Mouse (Mus musculus): ENCODE measurements around the gene Fzr1.
A peak's percentile ranks its signal among the peaks of the same experiment; 100 is the strongest.

The Fzr1 gene

DNA sequence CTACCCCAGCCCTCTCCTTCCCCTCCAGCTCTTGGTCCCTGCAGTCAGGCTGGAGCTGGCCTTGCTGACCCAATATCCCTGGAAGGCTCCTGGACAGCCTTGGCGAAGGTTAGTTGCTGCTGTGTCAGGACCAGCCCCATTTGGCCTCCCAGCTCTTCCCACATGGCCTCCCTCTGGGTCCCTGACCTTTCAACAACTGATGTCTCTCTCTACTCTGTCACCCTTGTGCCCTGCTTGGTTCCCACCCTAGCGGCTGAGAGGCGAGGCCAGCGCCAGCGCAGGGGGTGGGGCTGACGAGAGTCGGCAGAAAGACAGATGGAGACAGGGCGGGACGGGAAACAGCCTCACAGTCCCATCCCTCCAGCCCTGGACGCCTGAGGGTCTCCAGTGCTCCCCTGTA is 49.9 kb downstream of the Fzr1 start, which contains the start of gene Tbxa2r:
Tbxa2r (plus strand) TSS at position 346 of the 400 bp plus-strand sequence.
- DNase-seq (ENCODE audit: low read depth, low spot score) = no peak

GRCm38 (mm10) chr10:81327959-81328358 is 50.4 kb downstream of the Fzr1 start:
- DNase-seq (ENCODE audit: low read depth, low spot score) = no peak

DNA sequence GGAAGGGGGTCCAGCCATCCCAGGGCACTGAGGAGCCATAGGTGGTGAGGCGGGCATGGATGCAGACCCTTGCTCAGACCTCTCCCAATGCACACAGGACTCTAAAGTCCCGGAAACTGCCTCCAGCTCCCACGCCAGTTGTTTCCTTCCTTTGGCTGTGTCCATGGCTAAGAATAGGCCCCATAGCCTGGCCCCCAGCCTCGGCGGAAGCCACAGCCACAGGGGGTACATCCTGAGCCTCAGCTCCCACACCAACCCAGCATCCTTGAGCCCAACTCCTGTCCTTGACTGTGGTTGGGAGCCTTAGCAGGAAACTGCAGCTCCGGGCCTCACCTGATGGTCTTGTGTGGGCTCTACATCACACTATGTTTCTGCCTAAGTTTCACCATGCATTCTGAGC is 51.5 kb downstream of the Fzr1 start:
- no peak for DNase-seq (ENCODE audit: low read depth, low spot score)

DNA sequence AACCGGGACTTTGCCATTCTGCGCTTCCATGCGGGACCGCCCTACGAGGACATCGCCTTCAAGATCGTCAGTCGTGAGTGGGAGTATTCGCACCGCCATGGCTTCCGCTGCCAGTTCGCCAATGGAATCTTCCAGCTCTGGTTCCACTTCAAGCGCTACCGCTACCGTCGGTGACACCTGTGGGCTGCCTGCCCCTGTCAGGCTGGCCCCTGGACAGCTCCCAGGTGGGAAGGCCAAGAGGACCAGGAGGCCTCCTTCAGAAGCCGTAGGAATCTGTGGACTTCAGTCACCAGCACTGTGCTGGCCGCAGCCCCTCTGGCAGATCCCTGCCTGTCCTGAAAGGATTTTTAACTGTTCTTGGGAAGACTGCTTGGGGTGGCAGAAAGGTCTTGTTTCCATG is 52.5 kb downstream of the Fzr1 start:
- no peak for DNase-seq (ENCODE audit: low read depth, low spot score)

DNA sequence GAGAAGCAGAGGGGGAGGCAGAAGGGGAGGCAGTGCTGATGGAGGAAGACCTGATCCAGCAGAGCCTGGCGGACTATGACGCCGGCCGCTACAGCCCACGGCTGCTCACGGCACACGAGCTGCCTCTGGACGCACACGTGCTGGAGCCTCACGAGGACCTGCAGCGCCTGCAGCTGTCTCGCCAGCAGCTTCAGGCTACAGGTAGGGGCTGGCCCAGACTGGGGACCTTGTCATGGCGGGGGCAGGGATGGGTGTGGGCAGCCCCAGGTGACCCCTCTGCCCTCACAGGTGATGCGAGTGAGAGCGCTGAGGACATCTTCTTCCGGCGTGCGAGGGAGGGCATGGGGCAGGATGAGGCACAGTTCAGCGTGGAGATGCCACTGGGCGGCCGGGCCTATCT is 53.1 kb downstream of the Fzr1 start:
- no peak for DNase-seq (ENCODE audit: low read depth, low spot score)

- no peak for DNase-seq (ENCODE audit: low read depth, low spot score)
Observed at GRCm38 (mm10) chr10:81323791-81324530, 54.4 kb downstream of the Fzr1 start.

- DNase-seq (ENCODE audit: low read depth, low spot score) = no peak
Observed at GRCm38 (mm10) chr10:81323141-81323775, 55.1 kb downstream of the Fzr1 start.

- no peak for DNase-seq (ENCODE audit: low read depth, low spot score)
Observed at GRCm38 (mm10) chr10:81322444-81322843, 55.9 kb downstream of the Fzr1 start.

- peak; percentile 55 for DNase-seq (ENCODE audit: low read depth, low spot score)
Observed at GRCm38 (mm10) chr10:81321436-81321835, 56.9 kb downstream of the Fzr1 start.

DNA sequence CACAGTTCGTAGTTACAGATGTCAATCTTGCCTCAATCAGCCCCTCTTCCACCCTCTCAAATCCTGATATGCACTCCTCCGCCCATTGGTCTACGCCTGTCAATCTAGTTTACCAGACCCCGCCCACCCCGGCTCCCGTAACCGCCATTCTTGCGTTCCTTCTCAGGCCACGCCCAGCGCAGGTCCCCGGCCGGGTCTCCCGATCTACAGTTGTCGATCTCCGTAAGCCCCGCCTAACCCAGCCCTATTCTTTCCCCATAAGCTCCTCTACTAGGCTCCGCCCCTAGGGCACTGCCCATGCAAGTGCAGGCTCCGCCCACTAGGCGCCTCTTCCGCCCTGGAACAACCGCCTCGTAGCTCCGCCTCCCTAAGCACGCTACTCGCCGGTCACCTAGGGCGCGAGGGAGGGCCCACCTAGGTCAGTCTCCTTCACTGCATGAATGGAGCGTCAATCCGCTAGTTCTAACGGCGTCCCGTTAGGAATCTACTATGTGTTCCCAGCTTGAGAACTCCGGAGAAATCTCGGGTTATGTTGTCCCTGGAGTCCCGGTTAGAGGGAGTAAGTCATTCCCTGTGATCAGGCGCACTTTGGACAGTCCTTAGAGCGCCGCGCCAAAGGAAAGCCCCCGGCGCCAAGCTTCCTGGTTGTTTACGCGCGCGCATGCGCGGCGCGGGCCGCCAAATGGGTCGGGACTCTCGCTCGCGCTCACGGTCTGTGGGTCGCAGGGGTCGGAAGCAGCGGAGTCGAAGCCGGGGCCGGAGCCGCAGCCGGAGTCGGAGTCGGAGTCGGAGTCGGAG is 57.6 kb downstream of the Fzr1 start, which contains the start of gene Cactin:
Cactin (plus strand) TSS at position 554 of the 798 bp plus-strand sequence.
- peak; percentile 100 for DNase-seq (ENCODE audit: low read depth, low spot score)

DNA sequence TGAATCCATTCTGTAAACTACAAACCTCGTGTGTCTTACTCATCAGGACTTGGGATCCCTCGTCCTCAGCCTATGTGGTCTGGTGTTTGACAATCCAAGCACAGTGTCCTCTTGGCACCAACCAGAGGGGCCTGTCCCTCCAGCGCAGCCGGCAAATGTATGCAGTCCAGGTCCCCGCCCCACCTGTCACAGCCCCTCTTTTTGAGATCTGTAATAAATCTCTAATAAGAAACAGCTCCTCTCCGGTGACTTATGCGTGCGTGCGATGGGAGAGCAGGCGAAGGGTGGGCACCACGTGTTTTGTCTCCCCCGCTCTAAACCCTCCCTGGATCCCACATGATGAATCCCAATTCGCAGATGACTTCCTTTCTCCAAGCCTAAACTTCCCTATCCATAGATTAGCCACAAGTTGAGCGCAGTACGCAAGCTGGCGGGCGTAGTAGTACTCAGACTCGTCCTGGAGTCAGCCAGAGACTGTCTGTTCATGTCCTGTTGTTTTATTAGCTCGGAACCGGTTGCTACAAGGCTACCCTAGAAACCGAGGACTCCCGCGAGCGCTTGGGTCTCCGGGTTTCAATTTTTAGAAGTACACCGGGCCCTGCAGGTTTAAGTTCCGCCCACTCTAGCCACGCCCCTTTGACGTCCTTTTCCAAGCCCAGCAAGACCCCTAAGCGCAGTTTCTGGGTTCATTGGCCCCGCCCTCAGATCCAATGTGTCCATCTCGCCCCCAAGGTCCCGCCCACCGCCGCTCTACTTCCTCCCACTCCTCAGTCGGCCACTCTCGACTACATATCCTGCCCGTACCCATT is 58.4 kb downstream of the Fzr1 start:
- peak; percentile 100 for DNase-seq (ENCODE audit: low read depth, low spot score)

- DNase-seq (ENCODE audit: low read depth, low spot score) = peak; percentile 39
Observed at GRCm38 (mm10) chr10:81319330-81319699, 59.0 kb downstream of the Fzr1 start.

- peak; percentile 52 for DNase-seq (ENCODE audit: low read depth, low spot score)
Observed at GRCm38 (mm10) chr10:81318589-81319329, 59.6 kb downstream of the Fzr1 start.

DNA sequence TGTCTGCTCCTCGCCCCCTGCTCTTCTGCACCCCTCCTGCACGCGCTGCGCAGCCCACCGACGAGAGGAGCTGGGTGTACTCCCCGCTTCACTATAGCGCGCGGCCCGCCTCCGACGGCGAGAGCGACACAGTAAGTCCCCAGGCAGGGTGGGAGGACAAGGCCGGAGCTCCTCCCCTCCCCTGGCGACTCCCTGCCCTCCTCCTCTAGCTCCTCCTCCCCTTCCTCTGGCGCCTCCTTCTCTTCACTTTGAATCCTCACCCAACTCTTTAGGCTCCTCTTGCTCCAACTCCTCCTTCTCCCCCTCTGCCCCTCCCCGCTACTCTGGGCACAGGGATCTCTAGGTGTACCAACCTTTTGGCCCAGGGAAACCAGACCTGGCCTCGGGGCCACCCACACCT is 61.0 kb downstream of the Fzr1 start:
- DNase-seq (ENCODE audit: low read depth, low spot score) = no peak

- no peak for DNase-seq (ENCODE audit: low read depth, low spot score)
Observed at GRCm38 (mm10) chr10:81316338-81317060, 61.8 kb downstream of the Fzr1 start.

Data from 3T3-L1 (cell line).